Mouse (Mus musculus) heart, adult 2 months (tissue): ENCODE results near the gene Stat5b.

Experiments used
- CTCF ChIP-seq: fragments of 200-600 bp; IDR thresholded peaks from 2 replicates; pipeline ENCODE4 v1.8.1; 2022; ENCODE audit warnings: antibody characterized with exemption, mild to moderate bottlenecking, moderate library complexity
- EP300 ChIP-seq: fragments of 200-500 bp; IDR thresholded peaks from 2 replicates; pipeline ENCODE4 v1.6.1; 2011; ENCODE audit warnings: low read depth, low read length, control low read depth; ENCODE audit not compliant: insufficient read depth
- POLR2A ChIP-seq: fragments of 200-500 bp; IDR thresholded peaks from 2 replicates; pipeline ENCODE4 v1.6.1; 2011; ENCODE audit warnings: mild to moderate bottlenecking, low read depth, low read length, control low read depth; ENCODE audit not compliant: insufficient read depth

DNA sequence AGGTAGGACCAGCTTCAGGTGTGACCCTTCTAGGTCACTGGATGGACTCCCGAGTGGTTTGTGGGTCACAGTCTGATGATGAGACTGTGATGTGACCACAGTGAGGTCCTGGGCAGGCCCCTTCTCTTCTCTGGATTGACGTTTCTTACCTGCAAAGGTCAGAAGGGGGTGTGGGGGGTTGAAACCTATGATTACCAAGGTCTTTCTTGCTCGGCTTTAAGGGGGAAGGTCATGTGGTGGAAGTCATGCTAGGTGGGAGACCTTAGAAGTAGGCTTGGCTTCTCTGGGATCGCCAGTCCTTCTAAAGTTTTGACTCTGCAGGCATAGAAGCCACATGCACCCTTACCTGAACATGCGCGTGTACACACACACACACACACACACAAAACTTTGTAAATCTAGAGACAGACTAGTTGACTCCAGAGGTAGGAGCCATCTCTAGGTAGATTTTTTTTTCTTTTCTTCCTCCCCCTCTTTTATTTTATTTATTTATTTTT lies 9.1 kb upstream of the Stat5b start:
- TF ChIP-seq CTCF (no peak), POLR2A (no peak), EP300 (no peak)
